In genomic region chr2:32353836-32354235, GRCm38 (mm10) we compare ENCODE assay signal across 9 mouse cellular contexts. TPM values are rescaled to one million over a fixed set of nuclear protein-coding genes. Genes with fewer than 3 reads are reported as not detected.
DNase-seq lines count a peak whose midpoint lies in the region; ATAC-seq lines count a peak whose summit lies in the region.
"Had no signal": no experiment of that assay in that cellular context is flagged by ENCODE, and none has a peak within 500 bp of the region (broad histone marks: within the 10 kb centered on the region; RNA-seq: fewer than 3 reads in every experiment).

No protein-coding gene starts in this region.

- peaks cover 26% of the 10 kb centered on the region for H3K4me1 ChIP-seq in liver, embryonic 12.5 days
- H3K4me1 ChIP-seq in embryonic facial prominence, embryonic 13.5 days, result peaks cover 38% of the 10 kb centered on the region
- peaks cover 32% of the 10 kb centered on the region for H3K4me1 ChIP-seq in liver, embryonic 15.5 days (replicated peaks)

- H3K4me3 ChIP-seq in liver, embryonic 12.5 days, result no peak overlapping the region
- H3K4me3 ChIP-seq in embryonic facial prominence, embryonic 13.5 days, result peak overlapping the region; percentile 78
- H3K4me3 ChIP-seq in liver, embryonic 15.5 days (replicated peaks), result no peak overlapping the region

- H3K27me3 ChIP-seq in liver, embryonic 12.5 days (replicated peaks), result peaks cover 47% of the 10 kb centered on the region
- H3K27me3 ChIP-seq in embryonic facial prominence, embryonic 13.5 days, result no peaks in the 10 kb centered on the region
- H3K27me3 ChIP-seq in liver, embryonic 15.5 days, result peaks cover 56% of the 10 kb centered on the region

- peak; percentile 59 for DNase-seq in cerebellum, adult 9-11 months
- no peak for DNase-seq in cerebellum, adult 11 months
- DNase-seq in liver, result no peak
- DNase-seq in right cerebral cortex, postnatal 14 days, result no peak
- no peak for DNase-seq in right cerebral cortex, adult 2 months (ENCODE audit: low spot score in 2 of 2)

- no peaks in the 10 kb centered on the region for H3K9me3 ChIP-seq in liver, embryonic 12.5 days (replicated peaks)
- no peaks in the 10 kb centered on the region for H3K9me3 ChIP-seq in embryonic facial prominence, embryonic 13.5 days
- no peaks in the 10 kb centered on the region for H3K9me3 ChIP-seq in liver, embryonic 15.5 days (replicated peaks)

- 43% methylated on average over 6 of the region's 6 CpGs for WGBS in liver, embryonic 12.5 days (ENCODE audit: insufficient replicate concordance)
- WGBS in embryonic facial prominence, embryonic 13.5 days, result 64% methylated on average over 6 of the region's 6 CpGs
- WGBS in liver, embryonic 15.5 days (ENCODE audit: insufficient replicate concordance), result 39% methylated on average over 6 of the region's 6 CpGs

- ATAC-seq in liver, embryonic 12.5 days, result no peak
- no peak for ATAC-seq in embryonic facial prominence, embryonic 13.5 days (ENCODE audit: insufficient number of reproducible peaks, insufficient read depth, low FRiP score, low TSS enrichment, low read depth)
- ATAC-seq in liver, embryonic 15.5 days (ENCODE audit: insufficient read depth), result no peak

- H3K9ac ChIP-seq in liver, embryonic 12.5 days, result peak overlapping the region; percentile 62; the same call in 1 of the 2 replicates
- H3K9ac ChIP-seq in embryonic facial prominence, embryonic 13.5 days, result no peak overlapping the region
- H3K9ac ChIP-seq in liver, embryonic 15.5 days, result no peak overlapping the region

- no peaks in the 10 kb centered on the region for H3K36me3 ChIP-seq in liver, embryonic 12.5 days
- H3K36me3 ChIP-seq in embryonic facial prominence, embryonic 13.5 days, result peaks cover 10% of the 10 kb centered on the region
- H3K36me3 ChIP-seq in liver, embryonic 15.5 days (replicated peaks), result no peaks in the 10 kb centered on the region

- peak overlapping the region; percentile 87 for H3K4me2 ChIP-seq in liver, embryonic 12.5 days
- H3K4me2 ChIP-seq in embryonic facial prominence, embryonic 13.5 days, result peak overlapping the region; percentile 78; the same call in 1 of the 2 replicates
- peak overlapping the region; percentile 90; the same call in 1 of the 2 replicates for H3K4me2 ChIP-seq in liver, embryonic 15.5 days

- H3K27ac ChIP-seq in liver, embryonic 12.5 days, result no peak overlapping the region
- H3K27ac ChIP-seq in embryonic facial prominence, embryonic 13.5 days, result no peak overlapping the region
- peak overlapping the region; percentile 35 for H3K27ac ChIP-seq in liver, embryonic 15.5 days (replicated peaks)
- H3K27ac ChIP-seq: kidney, postnatal 0 days had no signal

RNA-seq across cellular contexts. Expression of gene Dnm1, which starts 0.7 kb away (rescaled TPM):
- 2.4 and 3.1 TPM in 2 replicates for polyA plus RNA-seq in liver, embryonic 12.5 days (2016; fragmentation: Nextera tagmentation; extraction: Ambion mirVana)
- 31.9 and 32.4 TPM in 2 replicates for polyA plus RNA-seq in embryonic facial prominence, embryonic 13.5 days (2015; fragmentation: Nextera tagmentation; extraction: Ambion mirVana)
- polyA plus RNA-seq in liver, embryonic 15.5 days (2015; fragmentation: Nextera tagmentation; extraction: Ambion mirVana), result 0.44 and 0.50 TPM in 2 replicates

RNA-seq across cellular contexts. Expression of gene Ciz1, which starts 1.7 kb away (rescaled TPM):
- 24.8 and 27.1 TPM in 2 replicates for polyA plus RNA-seq in liver, embryonic 12.5 days (2016; fragmentation: Nextera tagmentation; extraction: Ambion mirVana)
- 48.6 and 54.2 TPM in 2 replicates for polyA plus RNA-seq in embryonic facial prominence, embryonic 13.5 days (2015; fragmentation: Nextera tagmentation; extraction: Ambion mirVana)
- polyA plus RNA-seq in liver, embryonic 15.5 days (2015; fragmentation: Nextera tagmentation; extraction: Ambion mirVana), result 17.0 and 18.0 TPM in 2 replicates

RNA-seq across cellular contexts. Expression of gene 1110008P14Rik, which starts 27.9 kb away (rescaled TPM):
- polyA plus RNA-seq in liver, embryonic 12.5 days (2016; fragmentation: Nextera tagmentation; extraction: Ambion mirVana), result 36.2 and 40.6 TPM in 2 replicates
- polyA plus RNA-seq in embryonic facial prominence, embryonic 13.5 days (2015; fragmentation: Nextera tagmentation; extraction: Ambion mirVana), result 44.1 and 47.8 TPM in 2 replicates
- 25.0 and 29.0 TPM in 2 replicates for polyA plus RNA-seq in liver, embryonic 15.5 days (2015; fragmentation: Nextera tagmentation; extraction: Ambion mirVana)

RNA-seq across cellular contexts. Expression of gene Lcn2, which starts 34.2 kb away (rescaled TPM):
- polyA plus RNA-seq in liver, embryonic 12.5 days (2016; fragmentation: Nextera tagmentation; extraction: Ambion mirVana), result 15.2 and 17.7 TPM in 2 replicates
- 0.22 and 1.5 TPM in 2 replicates for polyA plus RNA-seq in embryonic facial prominence, embryonic 13.5 days (2015; fragmentation: Nextera tagmentation; extraction: Ambion mirVana)
- polyA plus RNA-seq in liver, embryonic 15.5 days (2015; fragmentation: Nextera tagmentation; extraction: Ambion mirVana), result 185 and 214 TPM in 2 replicates

RNA-seq across cellular contexts. Expression of gene Ptges2, which starts 41.9 kb away (rescaled TPM):
- polyA plus RNA-seq in liver, embryonic 12.5 days (2016; fragmentation: Nextera tagmentation; extraction: Ambion mirVana), result 19.3 and 21.1 TPM in 2 replicates
- 30.0 and 30.4 TPM in 2 replicates for polyA plus RNA-seq in embryonic facial prominence, embryonic 13.5 days (2015; fragmentation: Nextera tagmentation; extraction: Ambion mirVana)
- 12.0 and 12.2 TPM in 2 replicates for polyA plus RNA-seq in liver, embryonic 15.5 days (2015; fragmentation: Nextera tagmentation; extraction: Ambion mirVana)
